Mouse (Mus musculus) brown adipose tissue, adult 24 weeks (tissue): ENCODE measurements around the gene Sf3a1. TPM values are rescaled to one million over a fixed set of nuclear protein-coding genes. Genes with fewer than 3 reads are reported as not detected.

Experiments
- H3K27ac ChIP-seq: fragments of 200-500 bp; replicated peaks from 2 replicates; pipeline ENCODE4 v1.5.1; 2012; ENCODE audit warnings: low read depth, mild to moderate bottlenecking, low read length
- H3K4me1 ChIP-seq: fragments of 200-500 bp; 2 replicates; pipeline ENCODE4 v1.6.1; 2012; ENCODE audit warnings: low read length, mixed read lengths; ENCODE audit not compliant: control insufficient read depth, insufficient read depth, insufficient read length
- H3K4me3 ChIP-seq: fragments of 200-500 bp; 2 replicates; pipeline ENCODE4 v1.5.1; 2012; ENCODE audit warnings: low read depth, mild to moderate bottlenecking, low read length, moderate library complexity; ENCODE audit not compliant: insufficient read depth
- polyA plus RNA-seq: library from polyadenylated mRNA; stranded (reverse); fragments of >200 nt; gene quantifications from 2 replicates; pipeline ENCODE4 v1.2.4, GENCODE M21; 2012; ENCODE audit not compliant: missing spikeins, insufficient read depth, insufficient read length

Gene Sf3a1
- polyA plus RNA-seq, 1 experiment, result 7.3 TPM

DNA sequence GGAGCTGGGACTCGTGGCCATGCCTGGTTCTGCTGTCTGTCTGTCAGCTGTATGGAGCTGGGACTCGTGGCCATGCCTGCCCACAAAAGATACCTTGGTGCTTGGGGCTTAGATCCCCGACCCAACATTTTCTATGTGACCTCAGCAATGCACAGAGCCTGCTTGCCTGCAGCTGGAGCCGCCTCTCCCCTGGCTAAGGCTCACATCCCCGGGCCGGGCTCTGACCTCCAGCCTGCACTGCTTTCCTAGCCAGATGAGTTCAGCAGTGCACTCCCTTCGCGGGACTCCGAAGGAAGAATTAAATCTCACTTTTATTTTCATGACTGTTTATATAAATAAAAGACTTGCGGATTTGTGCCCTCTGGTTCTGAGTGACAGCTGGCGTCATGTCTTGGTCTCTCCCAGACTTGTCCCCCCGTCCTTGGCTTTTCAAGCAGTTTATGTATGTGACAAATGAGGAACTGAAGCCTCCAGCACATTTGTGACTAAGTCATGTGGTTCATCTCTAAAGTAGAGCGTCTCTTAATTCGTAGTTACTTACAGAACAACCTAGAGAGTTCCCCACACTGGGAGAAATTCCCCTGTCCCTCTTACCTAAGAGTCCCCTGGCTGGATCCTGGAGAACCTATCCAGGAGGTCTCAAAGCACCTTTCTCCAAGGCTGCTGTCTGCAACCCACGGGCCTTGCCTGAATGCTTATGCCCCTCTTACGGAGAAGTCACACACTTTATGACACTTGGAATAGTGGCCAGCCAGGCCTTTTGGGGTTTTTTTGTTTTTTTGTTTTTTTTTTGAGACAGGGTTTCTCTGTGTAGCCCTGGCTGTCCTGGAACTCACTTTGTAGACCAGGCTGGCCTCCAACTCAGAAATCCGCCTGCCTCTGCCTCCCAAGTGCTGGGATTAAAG is 62.1 kb downstream of the Sf3a1 start:
- no peak overlapping the region for H3K4me3 ChIP-seq

DNA sequence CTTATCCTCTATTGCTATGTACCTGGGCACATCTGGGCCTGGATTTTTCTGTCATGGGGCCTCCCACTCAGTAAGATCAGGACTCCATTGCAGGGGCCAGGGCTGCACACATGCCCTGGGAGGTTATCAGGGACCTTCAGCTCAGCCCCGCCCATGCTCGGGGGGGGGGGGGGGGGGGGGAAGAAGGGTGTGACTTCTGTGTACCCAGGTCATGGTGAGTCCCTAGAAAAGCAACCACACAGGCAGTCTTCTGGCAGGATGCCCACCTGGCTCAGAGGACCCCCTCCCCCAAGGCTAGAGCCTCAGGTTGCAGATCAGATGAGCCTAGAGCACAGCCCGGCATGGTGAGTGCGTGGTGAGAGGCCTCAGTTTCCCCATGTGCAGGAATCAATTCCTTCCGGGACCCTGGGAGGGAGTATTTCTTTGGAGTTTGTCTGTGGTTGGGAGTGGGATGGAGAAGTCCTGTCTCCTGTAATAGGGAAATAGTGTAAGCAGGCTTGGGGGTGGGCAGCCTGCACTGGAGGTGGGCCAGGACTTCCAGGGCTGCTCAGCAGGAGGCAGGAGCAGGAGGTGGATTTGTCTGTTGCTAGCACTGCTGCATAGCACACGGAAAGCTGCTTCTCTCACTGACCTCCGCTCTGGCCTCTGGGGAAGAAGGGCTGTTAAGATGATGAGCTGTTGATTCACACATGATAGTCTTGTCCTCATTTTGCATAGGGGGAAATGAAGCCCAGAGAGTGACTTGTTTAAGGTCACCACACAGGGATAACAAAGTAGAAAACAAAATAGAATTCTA is 63.4 kb downstream of the Sf3a1 start:
- H3K4me3 ChIP-seq, result no peak overlapping the region
- no peak overlapping the region for H3K27ac ChIP-seq
- H3K4me1 ChIP-seq, result peaks cover 6% of the 10 kb centered on the region

More for the DNA sequence above, 62.1 kb downstream of the Sf3a1 start:
- Histone ChIP-seq H3K4me1 (peaks cover 8% of the 10 kb centered on the region), H3K27ac (no peak overlapping the region)

DNA sequence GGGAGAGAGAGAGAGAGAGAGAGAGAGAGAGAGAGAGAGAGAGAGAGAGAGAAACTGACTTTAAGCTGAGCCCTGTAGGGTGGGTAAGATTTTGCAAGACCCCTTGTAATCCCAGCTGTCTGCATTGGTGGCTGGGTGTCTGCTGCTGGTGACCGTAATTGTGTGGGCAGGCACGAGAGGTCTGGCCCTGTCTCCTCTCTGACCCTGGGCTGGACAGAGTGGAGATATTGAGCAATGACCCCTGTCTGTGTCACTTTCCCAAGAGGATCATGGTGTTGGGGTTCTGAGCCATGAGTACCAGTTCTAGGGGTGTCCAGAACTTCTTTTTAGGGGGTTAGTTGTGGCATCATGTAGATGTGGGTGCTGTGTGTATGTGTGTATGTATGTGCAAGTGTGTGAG is 64.1 kb downstream of the Sf3a1 start:
- peaks cover 4% of the 10 kb centered on the region for H3K4me1 ChIP-seq
- no peak overlapping the region for H3K27ac ChIP-seq
- no peak overlapping the region for H3K4me3 ChIP-seq

DNA sequence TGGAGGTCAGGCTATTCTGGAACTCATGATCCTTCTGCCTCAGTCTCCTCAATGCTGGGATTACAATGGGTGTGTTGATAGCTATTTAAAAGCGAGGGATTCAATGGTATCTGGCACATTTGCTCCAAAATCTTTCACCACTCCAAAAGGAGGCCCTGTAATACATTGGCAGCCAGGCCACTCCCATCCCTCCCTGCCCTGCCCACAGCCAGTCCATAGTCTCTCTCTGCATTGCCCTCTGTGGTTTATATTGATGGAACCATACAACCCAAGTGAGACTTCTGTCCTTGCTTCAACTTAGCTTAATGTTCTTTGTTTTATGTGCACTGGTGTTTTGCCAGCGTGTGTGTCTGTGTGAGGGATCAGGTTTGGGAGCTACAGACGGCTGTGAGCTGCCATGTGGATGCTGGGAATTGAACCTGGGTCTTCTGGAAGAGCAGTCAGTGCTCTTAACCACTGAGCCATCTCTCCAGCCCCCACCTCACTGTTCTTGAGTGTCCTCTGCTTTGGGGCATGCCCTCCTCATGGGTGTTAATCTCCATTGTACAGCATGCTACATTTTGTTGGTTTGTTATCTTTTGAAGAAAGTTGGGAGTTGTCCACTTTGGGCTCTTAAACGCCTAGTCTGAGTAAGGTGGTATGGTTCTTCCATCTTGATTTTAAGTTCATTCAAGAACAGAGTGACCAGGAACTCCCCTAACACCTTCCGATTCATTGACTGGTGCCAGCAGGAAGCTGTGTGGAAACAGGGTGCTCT is 66.6 kb downstream of the Sf3a1 start:
- peaks cover 7% of the 10 kb centered on the region; the same call in 1 of the 2 replicates for H3K4me1 ChIP-seq
- H3K4me3 ChIP-seq, result no peak overlapping the region
- no peak overlapping the region for H3K27ac ChIP-seq

DNA sequence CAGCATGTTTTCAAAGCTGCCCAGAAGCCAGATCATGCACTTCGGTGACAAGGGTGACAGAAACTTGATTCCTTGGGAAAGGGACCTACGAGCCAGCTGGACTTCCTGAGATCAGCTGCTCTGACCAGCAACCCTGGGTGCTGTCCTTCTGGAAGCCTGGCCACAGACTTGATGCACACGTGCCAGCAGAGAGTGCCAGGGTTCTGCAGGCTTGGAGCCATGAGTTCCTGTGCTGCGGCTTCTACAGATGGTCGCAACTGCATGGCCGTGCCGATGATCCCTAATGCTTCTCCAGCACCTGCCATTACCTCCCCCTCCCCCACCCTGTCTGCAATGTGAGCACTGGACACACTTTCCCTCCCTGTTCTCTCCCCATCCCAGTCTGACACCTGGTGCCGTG is 68.3 kb downstream of the Sf3a1 start:
- Histone ChIP-seq H3K4me3 (no peak overlapping the region), H3K4me1 (peaks cover 7% of the 10 kb centered on the region; the same call in 1 of the 2 replicates), H3K27ac (no peak overlapping the region)

DNA sequence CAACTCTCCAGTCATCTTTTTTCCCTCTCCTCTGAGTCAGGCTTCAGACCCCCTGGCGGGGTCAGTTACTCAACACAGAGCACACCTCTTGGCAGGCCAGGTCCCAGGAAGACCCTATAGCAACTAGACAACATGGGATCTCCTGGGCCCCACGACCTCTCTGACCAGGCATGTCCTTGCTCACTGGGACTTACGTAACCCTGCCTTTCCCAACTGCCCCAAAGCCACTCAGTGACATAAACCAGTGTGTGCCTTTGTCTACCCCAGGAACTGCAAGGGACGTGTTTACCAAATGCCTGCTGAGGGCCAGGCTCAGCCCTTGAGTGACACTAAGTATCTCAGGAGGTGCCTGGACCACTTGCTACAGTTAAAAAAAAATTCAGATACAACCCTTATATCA is 69.7 kb downstream of the Sf3a1 start:
- Histone ChIP-seq H3K4me1 (peaks cover 7% of the 10 kb centered on the region; the same call in 1 of the 2 replicates), H3K27ac (no peak overlapping the region), H3K4me3 (no peak overlapping the region)

DNA sequence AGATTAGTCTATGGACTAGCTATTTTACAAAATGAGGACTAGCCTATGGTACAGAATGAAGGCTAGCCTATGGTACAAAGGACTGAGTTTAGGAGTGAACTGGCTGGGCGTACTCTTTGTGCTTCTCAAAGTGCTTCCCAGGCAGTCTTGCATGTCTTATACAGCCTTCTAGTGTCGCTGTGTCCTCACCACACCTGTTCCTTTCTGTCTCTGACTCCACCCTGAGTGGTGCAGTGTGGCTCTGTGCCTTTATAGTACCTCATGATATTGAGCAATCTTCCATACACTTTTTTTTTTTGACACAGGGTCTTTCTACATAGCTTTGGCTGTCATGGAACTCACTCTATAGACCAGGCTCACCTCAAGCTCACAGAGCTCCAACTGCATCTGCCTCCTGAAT is 71.3 kb downstream of the Sf3a1 start:
- Histone ChIP-seq H3K27ac (no peak overlapping the region), H3K4me3 (no peak overlapping the region), H3K4me1 (peaks cover 7% of the 10 kb centered on the region; the same call in 1 of the 2 replicates)

Other genes with a start within 250 kb of the Sf3a1 start
- 1.1 TPM in 2 replicates for gene Slc35e4, start 245.7 kb upstream of the Sf3a1 start, polyA plus RNA-seq
- 48.4 and 63.5 TPM in 2 replicates for gene Tcn2, start 228.2 kb upstream of the Sf3a1 start, polyA plus RNA-seq
- gene Pes1, start 196.4 kb upstream of the Sf3a1 start, polyA plus RNA-seq, result 25.5 and 45.2 TPM in 2 replicates
- not detected in 2 replicates for gene 4930556J24Rik, start 183.6 kb upstream of the Sf3a1 start, polyA plus RNA-seq
- gene Gal3st1, start 176.7 kb upstream of the Sf3a1 start, polyA plus RNA-seq, result not detected in 2 replicates
- gene Sec14l4, start 128.9 kb upstream of the Sf3a1 start, polyA plus RNA-seq, result 7.4 and 17.2 TPM in 2 replicates
- gene Sec14l3, start 95.5 kb upstream of the Sf3a1 start, polyA plus RNA-seq, result not detected in 2 replicates
- gene Mtfp1, start 64.9 kb upstream of the Sf3a1 start, polyA plus RNA-seq, result 54.3 and 54.8 TPM in 2 replicates
- 0.63 TPM in 1 of 2 replicates, not detected in the other for gene Sec14l2, start 36.9 kb upstream of the Sf3a1 start, polyA plus RNA-seq
- 5.9 and 8.4 TPM in 2 replicates for gene Rnf215, start 25.1 kb upstream of the Sf3a1 start, polyA plus RNA-seq
- gene Ccdc157, start 57 bp upstream of the Sf3a1 start, polyA plus RNA-seq, result 1.7 and 2.1 TPM in 2 replicates
- gene Tbc1d10a, start 26.4 kb downstream of the Sf3a1 start, polyA plus RNA-seq, result 2.4 and 2.9 TPM in 2 replicates
- 2.4 and 3.4 TPM in 2 replicates for gene Castor1, start 57.9 kb downstream of the Sf3a1 start, polyA plus RNA-seq
- not detected in 2 replicates for gene Osm, start 76.1 kb downstream of the Sf3a1 start, polyA plus RNA-seq
- 0.36 TPM in 1 of 2 replicates, not detected in the other for gene Lif, start 97.2 kb downstream of the Sf3a1 start, polyA plus RNA-seq